Mouse (Mus musculus) hindbrain, postnatal 0 days (tissue): ENCODE measurements around the gene Mier3. TPM values are rescaled to one million over a fixed set of nuclear protein-coding genes. Genes with fewer than 3 reads are reported as not detected.

Experiments
- ATAC-seq: fragments of 200-750 bp; cut with Nextera tagmentation; 2 replicates; pipeline ENCODE4 v1.8.0; 2017; ENCODE audit warnings: mild to moderate bottlenecking, moderate TSS enrichment, moderate library complexity
- DNase-seq: peaks from one replicate; pipeline ENCODE4 v3.0.0-alpha.2; 2015; ENCODE audit warnings: low spot score
- H3K27ac ChIP-seq: fragments of 300-500 bp; sonication (generic); 2 replicates; pipeline ENCODE4 v1.5.1; 2014; ENCODE audit warnings: mild to moderate bottlenecking
- H3K27me3 ChIP-seq: fragments of 300-500 bp; sonication (generic); 2 replicates; pipeline ENCODE4 v1.6.1; 2014; ENCODE audit warnings: low read length, mixed read lengths; ENCODE audit not compliant: insufficient read depth
- H3K36me3 ChIP-seq: fragments of 300-500 bp; sonication (generic); 2 replicates; pipeline ENCODE4 v1.6.1; 2014; ENCODE audit warnings: low read length, mixed read lengths; ENCODE audit not compliant: insufficient read depth
- H3K4me1 ChIP-seq: fragments of 300-500 bp; sonication (generic); 2 replicates; pipeline ENCODE4 v1.6.1; 2014; ENCODE audit warnings: antibody characterized with exemption, low read length, mixed read lengths; ENCODE audit not compliant: insufficient read depth
- H3K4me2 ChIP-seq: fragments of 300-500 bp; sonication (generic); 2 replicates; pipeline ENCODE4 v1.6.1; 2014; ENCODE audit warnings: low read depth, mild to moderate bottlenecking, low read length, moderate library complexity, mixed read lengths
- H3K4me3 ChIP-seq: fragments of 300-500 bp; sonication (generic); 2 replicates; pipeline ENCODE4 v1.5.1; 2014; ENCODE audit warnings: low read length
- H3K9ac ChIP-seq: fragments of 300-500 bp; sonication (generic); replicated peaks from 2 replicates; pipeline ENCODE4 v1.6.1; 2014; ENCODE audit warnings: mild to moderate bottlenecking, low read length, moderate library complexity, mixed read lengths
- H3K9me3 ChIP-seq: fragments of 300-500 bp; sonication (generic); 2 replicates; pipeline ENCODE4 v1.6.1; 2016; ENCODE audit warnings: low read length, mixed read lengths
- CTCF ChIP-seq: IDR thresholded peaks from 2 replicates; pipeline ENCODE4 v1.5.1; 2016; ENCODE audit warnings: antibody characterized with exemption, control low read depth, low read depth
- WGBS: fragments of 180-500 bp; shearing (Covaris S2); extraction: QIAGEN DNeasy Blood & Tissue Kit; methylation state at CpG from one replicate; pipeline ENCODE4 v1.1.7; 2014; 5-methylcytosine and 5-hydroxymethylcytosine counted together
- polyA plus RNA-seq: library from polyadenylated mRNA; unstranded; fragments of >200 nt; fragmentation: Nextera tagmentation; extraction: Ambion mirVana; gene quantifications from 2 replicates; pipeline ENCODE4 v1.2.1, GENCODE M21; 2015
- total RNA-seq: library from RNA; depleted of rRNA; stranded (reverse); fragments of >200 nt; gene quantifications from 2 replicates; pipeline ENCODE4 v1.2.3, GENCODE M21; 2014; rRNA removed

Gene Mier3
- total and polyA plus RNA-seq, 2 experiments from 2014 or later, result 14.1 to 32.6 TPM

DNA sequence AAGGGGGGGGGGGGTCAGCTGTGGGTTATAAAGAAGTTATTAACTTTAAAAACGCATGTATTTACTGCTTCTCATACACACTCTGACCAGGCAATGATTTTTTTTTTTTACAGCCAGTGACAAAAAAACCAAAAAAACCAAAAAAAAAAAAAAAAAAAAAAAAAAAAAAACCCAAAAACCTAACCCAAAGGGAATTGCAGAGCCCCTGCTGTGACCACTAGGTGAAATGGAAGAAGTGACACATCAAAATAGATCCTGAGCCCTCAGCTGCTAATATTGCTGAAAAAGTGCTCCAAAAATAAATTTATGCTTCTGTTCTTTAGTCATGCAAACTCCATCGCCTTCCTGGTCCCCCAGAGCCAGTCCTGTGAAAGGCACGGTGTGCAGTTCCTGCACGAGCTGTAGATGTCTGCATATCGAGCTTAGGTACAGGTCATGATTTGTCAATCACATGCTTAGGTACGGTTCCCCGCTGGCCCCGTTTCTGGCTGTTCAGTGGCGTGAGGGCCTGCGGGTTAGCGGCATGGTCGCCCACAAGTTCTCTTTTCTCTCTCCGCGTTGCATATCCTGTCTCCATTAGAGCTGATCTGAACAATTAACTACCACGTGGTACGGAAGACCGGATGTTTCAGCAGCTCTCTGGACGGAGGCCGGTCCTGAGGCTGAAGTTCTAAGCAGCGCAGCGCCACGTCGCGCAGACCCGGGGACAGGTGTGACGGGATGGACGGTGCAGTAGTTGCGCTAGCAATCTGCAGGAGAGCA, 67.7 kb downstream of the Mier3 start:
- no peak for TF ChIP-seq CTCF
- Histone ChIP-seq H3K27me3 (no peaks in the 10 kb centered on the region), H3K4me3 (no peak overlapping the region), H3K4me2 (no peak overlapping the region), H3K9ac (no peak overlapping the region), H3K9me3 (no peaks in the 10 kb centered on the region), H3K27ac (no peak overlapping the region), H3K4me1 (no peaks in the 10 kb centered on the region), H3K36me3 (peaks cover 48% of the 10 kb centered on the region; the same call in 1 of the 2 replicates)
- ATAC-seq (no peak), DNase-seq (no peak)
- 94% methylated on average over 28 of the region's 28 CpGs for whole genome bisulfite sequencing

GRCm38 (mm10) chr13:111753321-111753720, 72.5 kb downstream of the Mier3 start:
- H3K36me3 ChIP-seq, result peaks cover 85% of the 10 kb centered on the region
- H3K4me1 ChIP-seq, result no peaks in the 10 kb centered on the region
- no peak overlapping the region for H3K4me3 ChIP-seq
- H3K9ac ChIP-seq, result no peak overlapping the region
- H3K9me3 ChIP-seq, result no peaks in the 10 kb centered on the region
- DNase-seq, result no peak
- WGBS, result 87% methylated on average over 6 of the region's 6 CpGs
- H3K27ac ChIP-seq, result no peak overlapping the region
- TF ChIP-seq CTCF, result no peak
- no peak for ATAC-seq
- no peak overlapping the region for H3K4me2 ChIP-seq
- H3K27me3 ChIP-seq, result no peaks in the 10 kb centered on the region

GRCm38 (mm10) chr13:111755377-111755776, 74.6 kb downstream of the Mier3 start:
- Histone ChIP-seq H3K9ac (no peak overlapping the region), H3K27ac (no peak overlapping the region), H3K4me3 (no peak overlapping the region), H3K36me3 (peaks cover 83% of the 10 kb centered on the region), H3K4me1 (no peaks in the 10 kb centered on the region), H3K4me2 (no peak overlapping the region), H3K9me3 (no peaks in the 10 kb centered on the region), H3K27me3 (no peaks in the 10 kb centered on the region)
- WGBS, result 96% methylated on average over 18 of the region's 18 CpGs
- DNase-seq (no peak), ATAC-seq (no peak)
- TF ChIP-seq CTCF, result no peak

DNA sequence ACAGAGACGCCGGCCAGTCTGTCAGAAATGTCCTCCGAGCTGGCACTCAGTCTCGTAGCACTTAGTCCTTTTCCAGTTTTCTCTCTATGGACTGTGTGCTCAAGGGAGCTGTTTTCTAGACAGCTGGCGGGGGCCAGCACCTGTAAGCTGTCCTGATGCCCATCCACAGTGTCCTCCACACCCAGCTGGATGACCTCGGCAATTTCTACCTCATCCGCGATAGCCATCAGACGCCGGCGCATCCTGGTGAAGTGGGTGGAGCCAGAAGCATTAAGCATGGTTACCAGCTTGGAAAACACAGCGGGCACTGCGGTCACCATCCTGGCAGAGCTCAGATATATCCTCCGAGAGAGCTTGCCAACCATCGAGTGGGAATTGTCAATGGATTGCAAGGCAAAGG, 75.2 kb downstream of the Mier3 start:
- no peak overlapping the region for H3K4me2 ChIP-seq
- no peaks in the 10 kb centered on the region for H3K4me1 ChIP-seq
- no peak for TF ChIP-seq CTCF
- H3K27me3 ChIP-seq, result no peaks in the 10 kb centered on the region
- DNase-seq (no peak), ATAC-seq (no peak)
- H3K9ac ChIP-seq, result no peak overlapping the region
- H3K9me3 ChIP-seq, result no peaks in the 10 kb centered on the region
- no peak overlapping the region for H3K4me3 ChIP-seq
- 95% methylated on average over 15 of the region's 15 CpGs for WGBS
- H3K36me3 ChIP-seq, result peaks cover 83% of the 10 kb centered on the region
- no peak overlapping the region for H3K27ac ChIP-seq

- TF ChIP-seq CTCF, result no peak
- Histone ChIP-seq H3K4me3 (no peak overlapping the region), H3K4me1 (no peaks in the 10 kb centered on the region), H3K27ac (no peak overlapping the region), H3K4me2 (no peak overlapping the region), H3K36me3 (peaks cover 80% of the 10 kb centered on the region), H3K27me3 (no peaks in the 10 kb centered on the region), H3K9ac (no peak overlapping the region), H3K9me3 (no peaks in the 10 kb centered on the region)
- WGBS, result 90% methylated on average over 6 of the region's 6 CpGs
- no peak for ATAC-seq
- no peak for DNase-seq
These were observed 76.2 kb downstream of the Mier3 start for GRCm38 (mm10) chr13:111756986-111757385.

DNA sequence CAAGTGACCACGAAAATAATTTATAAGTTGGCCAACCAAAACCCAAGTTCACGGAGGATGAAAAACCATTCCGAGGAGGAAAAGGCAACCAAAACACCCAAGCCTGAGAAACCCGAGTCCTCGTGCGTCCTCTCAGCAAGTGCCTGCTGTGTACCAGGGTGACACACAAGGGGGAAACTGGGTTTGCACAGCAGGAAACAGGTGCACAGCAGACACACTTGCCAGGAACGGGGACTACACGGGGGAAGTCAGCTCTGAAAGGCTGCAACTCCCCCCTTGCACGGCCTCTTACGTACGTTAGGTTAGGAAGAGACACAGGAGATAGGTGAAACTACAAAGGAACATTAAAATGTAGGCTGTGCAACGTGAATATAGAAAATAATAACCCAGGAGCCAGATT, 81.7 kb downstream of the Mier3 start:
- Histone ChIP-seq H3K27me3 (no peaks in the 10 kb centered on the region), H3K36me3 (peaks cover 81% of the 10 kb centered on the region), H3K27ac (no peak overlapping the region), H3K4me1 (no peaks in the 10 kb centered on the region), H3K9ac (no peak overlapping the region), H3K4me2 (no peak overlapping the region), H3K9me3 (no peaks in the 10 kb centered on the region), H3K4me3 (no peak overlapping the region)
- 88% methylated on average over 12 of the region's 12 CpGs for WGBS
- no peak for TF ChIP-seq CTCF
- DNase-seq (no peak), ATAC-seq (no peak)

Other genes with a start within 250 kb of the Mier3 start
- 37.3 and 39.0 TPM in 2 replicates for gene Gpbp1, start 190.9 kb upstream of the Mier3 start, total RNA-seq
- gene Gpbp1, start 190.9 kb upstream of the Mier3 start, polyA plus RNA-seq, result 73.0 and 73.1 TPM in 2 replicates
- not detected in 2 replicates for gene Gm49496, start 131.0 kb upstream of the Mier3 start, total RNA-seq
- not detected in 2 replicates for gene Gm49496, start 131.0 kb upstream of the Mier3 start, polyA plus RNA-seq
- not detected in 2 replicates for gene Gm10198, start 88.2 kb upstream of the Mier3 start, total RNA-seq
- not detected in 2 replicates for gene Gm10198, start 88.2 kb upstream of the Mier3 start, polyA plus RNA-seq
- gene Map3k1, start 128.0 kb downstream of the Mier3 start, total RNA-seq, result 36.3 and 45.3 TPM in 2 replicates
- 15.3 and 19.2 TPM in 2 replicates for gene Map3k1, start 128.0 kb downstream of the Mier3 start, polyA plus RNA-seq